Mouse (Mus musculus) forebrain, embryonic 16.5 days (tissue): ENCODE data around the gene Fyttd1. TPM values are rescaled to one million over a fixed set of nuclear protein-coding genes. Genes with fewer than 3 reads are reported as not detected.

Experiments used
- ATAC-seq: fragments of 200-750 bp; cut with Nextera tagmentation; 2 replicates; pipeline ENCODE4 v1.8.0; 2017; ENCODE audit warnings: mild to moderate bottlenecking, moderate library complexity
- H3K27ac ChIP-seq: fragments of 300-500 bp; sonication (generic); 2 replicates; pipeline ENCODE4 v1.5.1; 2014; ENCODE audit warnings: low read length, control low read depth
- H3K27me3 ChIP-seq: fragments of 300-500 bp; sonication (generic); replicated peaks from 2 replicates; pipeline ENCODE4 v1.6.1; 2014; ENCODE audit warnings: low read length; ENCODE audit not compliant: control insufficient read depth, insufficient read depth
- H3K36me3 ChIP-seq: fragments of 300-500 bp; sonication (generic); 2 replicates; pipeline ENCODE4 v1.6.1; 2014; ENCODE audit not compliant: control insufficient read depth, insufficient read depth
- H3K4me1 ChIP-seq: fragments of 300-500 bp; sonication (generic); replicated peaks from 2 replicates; pipeline ENCODE4 v1.6.1; 2014; ENCODE audit warnings: low read length; ENCODE audit not compliant: control insufficient read depth, insufficient read depth
- H3K4me2 ChIP-seq: fragments of 300-500 bp; sonication (generic); 2 replicates; pipeline ENCODE4 v1.6.1; 2014; ENCODE audit warnings: mild to moderate bottlenecking, low read length, control low read depth
- H3K4me3 ChIP-seq: fragments of 300-500 bp; sonication (generic); replicated peaks from 2 replicates; pipeline ENCODE4 v1.5.1; 2014; ENCODE audit warnings: mild to moderate bottlenecking, low read length, control low read depth
- H3K9ac ChIP-seq: fragments of 300-500 bp; sonication (generic); replicated peaks from 2 replicates; pipeline ENCODE4 v1.6.1; 2014; ENCODE audit warnings: low read depth, low read length, control low read depth
- H3K9me3 ChIP-seq: fragments of 300-500 bp; sonication (generic); 2 replicates; pipeline ENCODE4 v1.6.1; 2016; ENCODE audit warnings: low read length; ENCODE audit not compliant: control insufficient read depth
- WGBS: fragments of 180-500 bp; shearing (Covaris S2); extraction: QIAGEN DNeasy Blood & Tissue Kit; methylation state at CpG from one replicate; pipeline ENCODE4 v1.1.7; 2014; 5-methylcytosine and 5-hydroxymethylcytosine counted together
- polyA plus RNA-seq: library from polyadenylated mRNA; unstranded; fragments of >200 nt; fragmentation: Nextera tagmentation; extraction: Ambion mirVana; gene quantifications from 2 replicates; pipeline ENCODE4 v1.2.1, GENCODE M21; 2015

The Fyttd1 gene
- polyA plus RNA-seq: 119 and 129 TPM in 2 replicates

DNA sequence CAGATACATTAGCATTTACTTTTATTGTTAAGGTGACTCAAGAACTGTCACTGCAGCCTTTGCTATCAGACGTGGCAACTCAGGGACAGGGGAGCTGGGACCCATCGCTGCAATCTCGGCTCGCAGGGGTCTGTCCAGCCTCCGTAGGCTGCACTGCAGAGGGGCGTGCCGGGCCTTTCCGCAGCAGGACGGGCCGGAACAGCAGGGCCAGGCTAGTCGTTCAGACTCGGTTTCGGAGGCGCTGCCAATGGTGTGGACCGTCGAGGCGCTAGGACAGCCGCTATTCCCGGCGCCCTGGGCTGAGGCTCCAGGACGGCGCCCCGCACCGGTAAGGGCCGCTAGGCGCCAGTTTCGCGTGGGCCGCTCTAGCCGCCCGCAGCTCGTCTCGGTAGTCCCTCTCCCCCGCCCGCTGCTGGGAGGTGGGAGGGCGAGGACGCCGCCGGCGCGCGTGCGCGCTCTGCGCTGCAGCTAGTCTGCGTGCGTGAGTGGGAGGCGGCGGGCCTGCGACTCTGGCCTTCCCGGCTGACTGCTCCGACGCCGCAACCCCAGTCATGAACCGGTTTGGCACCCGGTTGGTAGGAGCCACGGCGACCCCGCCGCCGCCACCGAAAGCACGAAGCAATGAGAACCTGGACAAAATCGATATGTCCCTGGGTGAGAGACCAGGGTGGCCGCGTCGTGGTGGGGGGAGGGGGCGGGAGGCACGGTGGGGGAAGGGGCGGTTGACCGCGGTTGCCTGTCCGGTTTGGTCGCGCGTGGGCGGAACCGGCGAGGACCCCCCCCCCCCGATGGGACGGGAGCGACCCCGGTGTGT is at the start of gene Fyttd1, which contains the start of gene Rubcn:
Fyttd1 (plus strand) TSS at position 158 of the 814 bp plus-strand sequence.
Rubcn (minus strand) TSS at position 424 of the 814 bp plus-strand sequence.
- H3K9me3 ChIP-seq: no peaks in the 10 kb centered on the region
- peak within 1 kb of the TSS; percentile 86 for H3K27ac ChIP-seq
- H3K27me3 ChIP-seq: no peaks in the 10 kb centered on the region
- H3K4me2 ChIP-seq: peak within 1 kb of the TSS; percentile 92
- H3K36me3 ChIP-seq: no peaks in the 10 kb centered on the region
- peaks cover 19% of the 10 kb centered on the region for H3K4me1 ChIP-seq
- peak within 1 kb of the TSS; percentile 71 for H3K4me3 ChIP-seq
- H3K9ac ChIP-seq: peak within 1 kb of the TSS; percentile 94
- peak; percentile 98 for ATAC-seq
- under 1% methylated on average over 82 of the region's 83 CpGs for WGBS

DNA sequence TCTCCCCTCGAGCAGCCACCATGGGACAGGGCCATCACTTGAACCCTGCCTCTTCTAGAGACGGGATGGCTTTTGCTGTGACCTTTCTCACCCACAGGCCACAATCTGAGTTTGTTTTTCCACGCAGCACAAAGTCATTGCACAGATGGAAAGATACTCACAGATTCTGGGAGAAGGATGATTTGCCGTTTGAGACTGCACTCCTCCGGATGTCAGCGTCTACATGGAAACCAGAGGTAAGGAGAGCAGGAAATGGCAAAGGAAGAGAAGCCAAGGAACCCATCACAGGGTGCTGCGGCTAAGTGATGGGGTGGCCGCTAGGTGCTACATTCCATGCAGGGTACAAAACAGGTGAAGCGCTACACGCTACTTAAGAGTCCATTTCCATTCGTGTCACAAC is 48.2 kb upstream of the Fyttd1 start:
- no peak for ATAC-seq
- Histone ChIP-seq H3K9me3 (no peaks in the 10 kb centered on the region), H3K27ac (no peak overlapping the region), H3K36me3 (peaks cover 5% of the 10 kb centered on the region; the same call in 1 of the 2 replicates), H3K27me3 (no peaks in the 10 kb centered on the region), H3K4me2 (no peak overlapping the region), H3K4me1 (no peaks in the 10 kb centered on the region), H3K9ac (no peak overlapping the region), H3K4me3 (no peak overlapping the region)
- WGBS: 94% methylated on average over 11 of the region's 11 CpGs

DNA sequence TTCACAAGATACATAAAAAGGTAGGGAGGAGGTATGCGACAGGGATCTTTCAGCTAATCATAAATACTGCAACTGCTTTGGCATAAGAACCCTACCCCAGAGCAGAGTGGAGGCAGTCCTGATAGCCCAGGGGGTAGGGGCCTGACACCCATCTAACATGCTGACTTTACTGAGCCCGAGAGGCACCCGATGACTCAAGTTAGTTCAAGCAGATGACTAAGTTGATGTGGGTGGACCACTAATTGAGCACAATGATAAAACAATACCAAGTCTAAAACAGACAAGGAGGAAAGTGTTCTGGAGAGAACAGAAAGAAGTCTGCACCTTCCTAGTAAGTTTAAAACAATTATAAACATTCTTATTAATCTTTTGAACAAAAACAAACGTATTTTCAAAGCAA is 45.8 kb upstream of the Fyttd1 start:
- no peak overlapping the region for H3K9ac ChIP-seq
- H3K4me3 ChIP-seq: no peak overlapping the region
- no peaks in the 10 kb centered on the region for H3K9me3 ChIP-seq
- no peak overlapping the region for H3K27ac ChIP-seq
- H3K36me3 ChIP-seq: peaks cover 3% of the 10 kb centered on the region
- no peaks in the 10 kb centered on the region for H3K4me1 ChIP-seq
- no peak for ATAC-seq
- H3K27me3 ChIP-seq: no peaks in the 10 kb centered on the region
- WGBS: 79% methylated on average over 4 of the region's 4 CpGs
- H3K4me2 ChIP-seq: no peak overlapping the region

DNA sequence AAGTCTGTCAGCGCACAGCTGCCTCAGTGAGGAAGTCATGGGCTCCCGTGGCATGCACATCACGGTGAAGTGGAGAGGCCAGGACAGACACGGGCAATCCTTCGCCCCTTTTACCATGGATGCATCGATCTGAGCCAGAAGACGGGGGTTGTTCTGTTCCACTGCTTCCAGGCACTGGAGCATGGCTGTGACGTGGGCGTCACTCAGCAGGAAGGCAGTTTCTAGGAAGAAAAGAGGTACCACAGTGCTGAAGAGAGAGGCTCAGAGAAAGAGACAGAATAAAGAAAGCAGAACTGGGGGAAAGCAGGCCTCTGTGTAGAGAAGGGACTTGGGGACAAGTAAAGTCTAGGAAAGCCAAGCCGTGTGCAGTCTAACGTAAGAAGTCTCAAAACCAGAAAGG is 30.2 kb upstream of the Fyttd1 start:
- no peak for ATAC-seq
- H3K36me3 ChIP-seq: peaks cover 33% of the 10 kb centered on the region
- no peaks in the 10 kb centered on the region for H3K4me1 ChIP-seq
- H3K4me3 ChIP-seq: no peak overlapping the region
- H3K9ac ChIP-seq: no peak overlapping the region
- H3K27ac ChIP-seq: no peak overlapping the region
- no peaks in the 10 kb centered on the region for H3K27me3 ChIP-seq
- WGBS: 92% methylated on average over 11 of the region's 11 CpGs
- H3K9me3 ChIP-seq: no peaks in the 10 kb centered on the region
- no peak overlapping the region for H3K4me2 ChIP-seq

DNA sequence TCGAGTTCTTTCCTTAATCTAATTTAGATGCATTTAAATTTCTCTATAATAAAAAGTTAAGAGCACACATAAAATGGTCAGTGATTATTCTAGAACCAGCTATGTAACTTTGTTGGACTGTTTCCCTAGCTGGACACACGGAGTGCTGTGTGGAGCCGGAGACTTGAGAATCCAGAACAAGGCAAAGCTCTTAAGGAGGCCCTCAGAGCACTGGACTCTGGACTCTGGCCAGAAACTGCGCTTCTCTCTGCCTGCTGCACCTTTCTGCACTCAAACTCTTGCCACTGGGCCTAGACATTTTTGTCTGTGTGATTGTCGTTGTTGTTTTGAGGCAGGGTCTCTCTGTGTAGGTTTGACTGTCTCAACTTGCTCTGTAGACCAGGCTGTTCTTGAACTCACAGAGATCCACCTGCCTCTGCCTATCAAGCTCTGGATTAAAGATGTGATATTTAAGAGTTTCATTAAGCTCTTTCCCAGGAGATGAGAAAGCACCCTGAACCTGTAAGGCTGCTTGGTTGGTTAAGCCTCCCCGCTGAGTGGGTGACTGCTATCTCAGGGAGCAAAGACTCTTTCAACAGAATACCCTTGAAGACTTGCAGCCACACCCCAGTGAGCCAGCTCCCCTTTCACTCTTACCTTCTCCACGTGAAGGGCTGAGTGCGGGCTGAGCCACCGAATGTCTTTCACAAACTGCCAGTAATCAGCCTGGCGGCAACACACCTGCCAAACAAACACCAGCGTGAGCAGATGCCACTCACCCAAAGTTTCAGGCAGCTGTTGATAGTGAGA is 28.1 kb upstream of the Fyttd1 start:
- Histone ChIP-seq H3K27ac (no peak overlapping the region), H3K4me3 (no peak overlapping the region), H3K27me3 (no peaks in the 10 kb centered on the region), H3K9me3 (no peaks in the 10 kb centered on the region), H3K4me2 (no peak overlapping the region), H3K4me1 (peaks cover 7% of the 10 kb centered on the region), H3K36me3 (peaks cover 21% of the 10 kb centered on the region), H3K9ac (no peak overlapping the region)
- WGBS: 92% methylated on average over 11 of the region's 11 CpGs
- no peak for ATAC-seq

DNA sequence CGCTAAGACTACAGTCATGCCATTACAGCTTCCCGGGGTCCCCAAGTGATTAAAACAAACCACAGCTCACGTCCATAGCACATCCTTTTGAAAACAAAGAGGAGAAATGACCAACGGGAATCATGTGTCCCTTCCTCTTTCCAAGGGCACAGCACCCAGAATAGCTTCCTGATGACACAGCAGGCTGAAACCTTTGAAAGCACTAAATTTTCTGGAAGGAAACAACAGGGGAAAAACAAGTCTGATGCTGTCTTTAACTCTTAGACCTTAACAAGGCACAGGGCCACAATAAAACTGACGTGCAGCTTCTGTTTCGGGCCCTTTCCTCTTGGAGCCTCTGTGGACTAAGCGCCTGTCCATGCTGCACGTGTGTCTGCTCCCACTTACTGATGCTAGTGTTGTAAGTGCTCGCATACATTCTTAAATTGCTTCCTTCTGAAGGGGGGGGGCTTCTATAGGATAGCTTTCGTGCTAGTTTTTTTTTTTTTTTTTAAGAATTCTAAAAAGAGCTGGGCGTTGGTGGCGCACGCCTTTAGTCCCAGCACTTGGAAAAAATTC is 23.7 kb upstream of the Fyttd1 start:
- Histone ChIP-seq H3K9ac (no peak overlapping the region), H3K27ac (peak overlapping the region; percentile 12; the same call in 1 of the 2 replicates), H3K4me2 (no peak overlapping the region), H3K9me3 (no peaks in the 10 kb centered on the region), H3K27me3 (no peaks in the 10 kb centered on the region), H3K4me3 (no peak overlapping the region), H3K4me1 (peaks cover 11% of the 10 kb centered on the region), H3K36me3 (peaks cover 6% of the 10 kb centered on the region)
- ATAC-seq: 0 out of 2 replicates have a peak, but pooled peaks have one; percentile 40
- 59% methylated on average over 13 of the region's 13 CpGs for WGBS

DNA sequence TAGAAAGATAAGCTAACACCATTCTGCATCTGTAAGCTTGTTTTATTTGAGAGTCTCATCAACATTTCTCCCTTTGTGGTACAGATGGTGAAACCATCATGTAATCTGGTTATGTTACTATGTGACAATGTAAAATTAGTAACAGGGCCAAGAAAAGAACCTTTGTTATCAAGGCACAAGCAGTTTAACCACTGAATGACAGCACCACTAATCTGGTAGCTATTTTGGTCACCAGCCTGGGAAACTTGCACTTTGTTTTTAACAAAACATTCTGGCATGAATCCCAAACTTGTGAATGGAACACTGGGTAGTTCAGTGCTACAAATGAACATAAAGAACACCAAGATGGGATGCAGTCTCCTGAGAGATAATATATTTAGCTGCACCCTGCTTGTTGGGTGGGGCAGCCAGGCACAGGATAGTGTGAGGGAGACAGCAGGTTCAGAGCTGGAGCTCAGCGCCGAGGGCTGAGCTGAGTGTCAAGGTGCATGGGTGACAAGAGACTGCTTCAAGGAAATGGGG is 23.2 kb upstream of the Fyttd1 start:
- Histone ChIP-seq H3K27ac (peak overlapping the region; percentile 64), H3K9me3 (no peaks in the 10 kb centered on the region), H3K27me3 (no peaks in the 10 kb centered on the region), H3K4me3 (no peak overlapping the region), H3K9ac (no peak overlapping the region), H3K4me2 (no peak overlapping the region), H3K4me1 (peaks cover 11% of the 10 kb centered on the region), H3K36me3 (peaks cover 6% of the 10 kb centered on the region)
- WGBS: 52% methylated on average over 2 of the region's 2 CpGs
- ATAC-seq: peak; percentile 76

DNA sequence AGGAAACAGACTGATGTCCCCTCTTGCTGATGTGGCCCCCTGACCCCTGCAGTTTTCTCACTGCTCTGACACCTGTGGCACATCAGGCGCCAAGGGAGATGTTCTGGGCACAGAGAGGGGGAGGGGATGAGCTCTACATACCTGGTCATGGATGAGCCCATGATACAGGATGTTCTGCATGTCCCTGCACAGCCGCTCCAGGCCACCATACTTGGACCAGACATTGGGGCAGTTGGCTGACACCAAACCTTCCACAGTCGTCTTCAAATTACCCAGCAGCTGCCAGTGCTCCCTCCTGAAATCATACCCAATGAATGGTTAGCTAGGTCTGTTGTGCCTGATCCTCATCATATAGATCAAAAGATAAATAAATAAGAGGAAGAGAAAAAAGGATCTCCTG is 20.5 kb upstream of the Fyttd1 start:
- no peak for ATAC-seq
- Histone ChIP-seq H3K36me3 (peaks cover 5% of the 10 kb centered on the region), H3K4me3 (no peak overlapping the region), H3K9me3 (no peaks in the 10 kb centered on the region), H3K4me1 (peaks cover 11% of the 10 kb centered on the region), H3K27ac (no peak overlapping the region), H3K4me2 (no peak overlapping the region), H3K9ac (no peak overlapping the region), H3K27me3 (no peaks in the 10 kb centered on the region)
- 93% methylated on average over 3 of the region's 3 CpGs for WGBS

DNA sequence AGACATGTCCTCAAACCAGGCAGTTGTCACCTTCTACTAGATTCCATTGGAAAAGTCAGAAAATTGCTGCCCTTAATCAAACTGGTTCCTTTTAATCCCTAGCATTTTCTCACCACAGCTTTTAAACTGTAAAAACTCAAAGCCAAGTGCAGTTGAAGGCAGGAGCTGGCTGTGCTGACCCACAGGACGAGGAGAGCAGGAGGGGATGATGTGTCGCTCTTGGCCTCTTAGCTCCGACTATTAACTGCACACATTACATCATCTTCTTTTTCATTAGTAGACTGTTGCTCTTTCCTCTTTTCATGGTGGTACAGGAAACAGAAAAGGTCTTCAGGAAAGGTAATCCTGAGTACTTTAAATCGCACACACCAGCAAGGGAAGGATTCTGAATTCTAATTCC is 18.9 kb upstream of the Fyttd1 start:
- Histone ChIP-seq H3K27me3 (no peaks in the 10 kb centered on the region), H3K4me3 (no peak overlapping the region), H3K9me3 (no peaks in the 10 kb centered on the region), H3K36me3 (peaks cover 2% of the 10 kb centered on the region), H3K4me2 (no peak overlapping the region), H3K27ac (no peak overlapping the region), H3K4me1 (peaks cover 11% of the 10 kb centered on the region), H3K9ac (no peak overlapping the region)
- WGBS: 66% methylated on average over 4 of the region's 4 CpGs
- ATAC-seq: no peak
